Mouse (Mus musculus): ENCODE results near the gene Dach2. TPM values are rescaled to one million over a fixed set of nuclear protein-coding genes. Genes with fewer than 3 reads are reported as not detected.

Gene Dach2
- 0.25 TPM in 2 replicates for polyA plus RNA-seq (2021; fragmentation: Nextera tagmentation)
- long read RNA-seq, experiment 1, partial matches to known transcripts = 0 of 1 reads
- long read RNA-seq, experiment 1, other reads (novel, unspliced or antisense) = 1 of 1 reads
- long read RNA-seq, experiment 2 = 0 reads

GRCm38 (mm10) chrX:113297404-113297803, at the start of gene Dach2:
TSS of gene Dach2 (plus strand) at chrX:113297510.

Other genes with a start within 250 kb of the Dach2 start
- gene Chm, start 112.0 kb upstream of the Dach2 start, polyA plus RNA-seq (2021; fragmentation: Nextera tagmentation) = 10.0 and 14.5 TPM in 2 replicates